15 mouse cellular contexts compared by ENCODE assay signal in genomic region chr2:158308276-158308675, GRCm38 (mm10). TPM values are rescaled to one million over a fixed set of nuclear protein-coding genes. Genes with fewer than 3 reads are reported as not detected.
DNase-seq lines count a peak whose midpoint lies in the region.
"Had no signal": no experiment of that assay in that cellular context is flagged by ENCODE, and none has a peak within 500 bp of the region (broad histone marks: within the 10 kb centered on the region; RNA-seq: fewer than 3 reads in every experiment).

No protein-coding gene starts in this region.

- peak; percentile 14 to 45 for DNase-seq in left cerebral cortex, adult 18-20 months (ENCODE audit: low spot score in 2 of 2)
- no peak for DNase-seq in left cerebral cortex, adult 8-10 months (ENCODE audit: low spot score in 2 of 2)
- DNase-seq in right cerebral cortex, adult 18-20 months: peak; percentile 39
- no peak for DNase-seq in right cerebral cortex, postnatal 4 days
- DNase-seq in layer of hippocampus, adult 8-10 months (ENCODE audit: low spot score in 2 of 2): peak; percentile 32 to 45
- DNase-seq in skeletal muscle tissue, adult 2 months (ENCODE audit: low read depth, low spot score): peak; percentile 23
- DNase-seq in adrenal gland, postnatal 10 days: no peak
- DNase-seq: adrenal gland, adult 8-10 months; cerebellum, adult 11 months; heart, adult 18-20 months; heart, postnatal 14 days; left cerebral cortex, postnatal 4 days; spleen, adult 18-20 months had no signal

RNA-seq across cellular contexts. Expression of gene Lbp, which starts 2.0 kb away (rescaled TPM):
- 1 to 10 TPM; 1.3 to 1.5 TPM for total RNA-seq in left cerebral cortex, adult 18-20 months (2021)
- total RNA-seq in left cerebral cortex, adult 8-10 months (2022): 1 to 10 TPM; 1.6 to 3.0 (median 1.9) TPM
- 1 to 10 TPM; 2.1 to 2.9 (median 2.6) TPM for total RNA-seq in layer of hippocampus, adult 8-10 months (2022)
- total RNA-seq in adrenal gland, postnatal 10 days (2021): 10 to 100 TPM; 33.3 to 70.2 TPM

RNA-seq across cellular contexts. Expression of gene Bpi, which starts 50.4 kb away (rescaled TPM):
- not detected for total RNA-seq in left cerebral cortex, adult 18-20 months (2021)
- not detected for total RNA-seq in left cerebral cortex, adult 8-10 months (2022)
- not detected for total RNA-seq in layer of hippocampus, adult 8-10 months (2022)
- not detected for total RNA-seq in adrenal gland, postnatal 10 days (2021)
- total RNA-seq: adrenal gland, adult 8-10 months; common myeloid progenitor, adult 5-6 weeks; heart, adult 18-20 months; heart, postnatal 14 days; hindbrain, postnatal 0 days; left cerebral cortex, postnatal 4 days had no signal

Comparison
In these comparisons a context has a peak if more than half of its experiments do, and no peak if none do; other contexts are left out.
1. DNase-seq: peak in left cerebral cortex, adult 18-20 months (2 of 2), right cerebral cortex, adult 18-20 months (single experiment), layer of hippocampus, adult 8-10 months (2 of 2) and skeletal muscle tissue, adult 2 months (single experiment); none in left cerebral cortex, adult 8-10 months (0 of 2), right cerebral cortex, postnatal 4 days (single experiment) and adrenal gland, postnatal 10 days (single experiment).
2. RNA of gene Lbp, which starts 2.0 kb away (total RNA-seq): 33.3 to 70.2 TPM in adrenal gland, postnatal 10 days; 2.1 to 2.9 TPM in layer of hippocampus, adult 8-10 months, 1.6 to 3.0 TPM in left cerebral cortex, adult 8-10 months and 1.3 to 1.5 TPM in left cerebral cortex, adult 18-20 months; every median in the first group is over 4 times any median in the second.